Mouse (Mus musculus): Measurements from ENCODE around the gene Srcin1.
A peak's percentile ranks its signal among the peaks of the same experiment; 100 is the strongest.

The Srcin1 gene

GRCm38 (mm10) chr11:97579088-97579857, 3.3 kb upstream of the Srcin1 start:
- DNase-seq (ENCODE audit: low read depth, low spot score), result no peak

DNA sequence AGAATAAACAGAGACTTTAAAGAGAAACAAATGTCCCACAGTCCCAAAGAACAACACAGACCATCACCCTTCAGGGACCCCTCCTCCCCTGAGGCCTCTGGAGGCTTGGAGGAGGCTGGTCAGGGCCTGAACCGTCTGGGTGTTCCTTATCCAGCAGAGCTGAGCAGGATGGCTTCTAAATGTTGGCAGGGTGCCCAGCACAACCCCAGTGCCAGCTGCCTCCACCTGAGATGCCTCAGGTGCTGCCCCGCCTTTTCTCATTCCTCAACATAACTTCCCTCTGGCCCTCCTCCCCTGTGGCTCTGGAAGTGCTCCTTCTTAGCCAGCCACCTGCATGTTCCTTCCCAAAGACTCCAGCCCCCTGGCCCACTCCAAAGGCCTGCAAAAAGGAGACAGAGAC, 2.3 kb upstream of the Srcin1 start:
- no peak for DNase-seq (ENCODE audit: low read depth, low spot score)

DNA sequence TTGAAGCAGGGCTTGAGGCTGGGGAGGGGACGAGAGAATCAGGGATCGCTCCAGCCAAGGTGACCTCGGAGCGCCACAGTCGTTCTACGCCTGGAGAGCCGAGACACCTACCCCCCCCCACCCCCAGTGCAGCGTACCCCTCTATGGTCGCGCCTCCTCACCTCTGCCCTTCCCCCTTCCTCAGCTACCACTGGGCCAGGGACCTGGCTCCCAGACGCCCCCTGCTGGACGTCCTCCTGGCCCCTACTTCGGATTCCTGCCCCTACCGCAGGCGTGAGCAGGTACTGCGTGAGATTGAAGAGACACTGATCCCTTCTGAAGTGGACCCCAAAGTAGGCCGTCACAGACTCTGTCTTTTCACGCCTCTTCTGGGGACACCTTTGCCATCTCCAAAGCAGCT, 348 bp downstream of the Srcin1 start:
- peak; percentile 87 for DNase-seq (ENCODE audit: low read depth, low spot score)

DNA sequence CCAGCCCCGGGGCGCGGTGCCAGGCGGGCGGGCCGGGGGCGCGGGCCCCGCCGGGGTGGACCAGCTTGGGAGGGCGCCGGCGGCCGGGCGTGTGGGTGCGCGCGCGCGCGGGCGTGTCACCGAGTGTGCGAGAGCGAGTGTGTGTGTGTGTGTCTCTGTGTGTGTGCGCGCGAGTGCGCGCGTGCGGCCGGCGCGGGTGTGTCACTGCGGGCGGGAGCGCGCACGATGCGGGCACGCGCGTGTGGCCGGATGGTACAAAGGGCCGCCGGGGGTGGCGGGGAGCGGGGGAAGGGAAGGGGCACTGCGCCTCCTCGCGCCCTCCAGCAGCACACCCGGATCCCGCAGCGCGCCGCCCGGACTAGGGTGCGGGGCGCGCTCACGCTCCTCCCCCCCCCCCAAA, 911 bp downstream of the Srcin1 start:
- DNase-seq (ENCODE audit: low read depth, low spot score), result no peak

DNA sequence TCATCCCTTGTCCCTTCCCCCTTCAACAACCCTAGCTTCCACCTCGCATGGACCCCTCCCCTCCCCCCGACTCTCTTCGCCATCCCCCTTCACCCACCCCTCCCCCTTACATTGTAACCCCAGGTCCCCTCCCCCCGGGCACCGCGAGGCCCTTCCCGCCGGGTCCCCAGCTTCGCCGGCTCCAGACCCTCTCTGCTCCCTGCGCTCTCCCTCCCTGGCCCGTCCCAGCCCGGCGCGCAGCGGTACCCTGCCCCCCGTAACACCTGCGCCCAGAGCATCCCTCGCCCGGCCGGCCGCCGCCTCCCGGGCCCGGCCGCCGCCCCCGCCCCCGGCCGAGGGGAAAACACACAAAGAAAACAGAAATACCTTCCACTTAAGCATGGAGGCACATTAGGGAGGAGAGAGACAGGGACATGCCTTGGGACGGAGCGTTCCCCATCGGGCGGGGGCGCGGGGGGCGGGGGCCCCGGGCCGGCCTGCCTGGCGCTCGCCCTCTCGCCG, 1.4 kb downstream of the Srcin1 start:
- no peak for DNase-seq (ENCODE audit: low read depth, low spot score)

GRCm38 (mm10) chr11:97573891-97574550, 2.0 kb downstream of the Srcin1 start:
- DNase-seq (ENCODE audit: low read depth, low spot score), result no peak

DNA sequence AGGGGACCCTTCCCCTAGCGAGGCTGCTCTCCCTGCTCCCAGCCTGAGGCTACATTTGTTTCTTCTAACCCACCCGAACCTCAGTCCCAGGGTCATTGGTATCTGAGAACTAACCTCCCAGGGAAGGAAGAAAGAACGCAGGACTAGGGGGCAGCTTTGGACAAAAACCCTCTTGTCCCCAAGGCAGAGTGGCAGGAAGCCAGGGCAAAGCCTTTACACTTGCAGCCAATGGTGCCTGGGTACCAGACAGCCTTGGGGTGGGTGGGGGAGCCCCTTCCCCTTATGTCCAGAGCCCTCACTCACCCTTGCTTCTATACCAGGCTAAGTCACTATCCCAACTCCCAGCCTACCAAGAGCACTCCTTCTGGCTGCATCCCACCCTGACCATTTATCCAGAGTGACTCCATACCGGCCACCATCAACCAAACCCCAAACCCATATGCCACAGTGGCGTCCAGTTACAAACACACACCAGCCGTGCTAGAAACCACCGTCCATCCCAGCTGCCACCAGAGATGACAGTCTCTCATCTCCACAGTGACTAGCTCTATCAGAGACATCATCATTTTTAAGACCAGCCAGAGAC, 3.0 kb downstream of the Srcin1 start:
- DNase-seq (ENCODE audit: low read depth, low spot score), result no peak

- DNase-seq (ENCODE audit: low read depth, low spot score), result no peak
Observed at GRCm38 (mm10) chr11:97572089-97572345, 4.0 kb downstream of the Srcin1 start.

- no peak for DNase-seq (ENCODE audit: low read depth, low spot score)
Observed at GRCm38 (mm10) chr11:97571266-97572088, 4.5 kb downstream of the Srcin1 start.

DNA sequence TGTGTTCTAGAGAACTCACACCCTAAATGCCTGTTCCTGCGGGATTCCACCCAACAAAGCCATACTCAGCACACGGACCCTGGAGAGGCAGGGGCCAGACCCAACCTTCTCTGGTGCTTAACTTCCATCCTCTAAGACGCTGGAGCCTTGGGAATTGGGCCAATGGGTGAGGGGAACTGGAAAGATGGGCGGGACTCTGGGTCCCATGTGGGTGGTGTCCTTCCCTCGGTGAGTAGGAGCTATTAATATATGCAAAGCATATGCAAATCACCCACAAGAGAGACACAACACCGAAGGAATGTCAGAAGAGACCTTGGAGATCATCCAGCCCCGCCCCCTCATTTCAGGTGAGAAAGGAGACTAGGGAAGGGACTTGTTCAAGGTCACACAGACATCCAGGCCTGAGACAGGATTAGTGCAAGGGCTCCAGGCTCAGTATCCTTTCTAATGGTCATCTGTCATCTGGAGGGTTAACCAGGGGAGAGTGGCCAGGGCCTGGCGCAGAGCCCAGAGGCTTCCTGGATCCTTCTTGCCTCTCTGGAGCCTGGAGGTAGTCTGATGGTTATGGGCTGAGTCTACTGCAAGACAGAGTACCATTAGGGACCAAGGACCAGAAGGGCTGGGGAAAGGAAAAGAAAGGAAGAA, 5.4 kb downstream of the Srcin1 start:
- DNase-seq (ENCODE audit: low read depth, low spot score), result no peak

DNA sequence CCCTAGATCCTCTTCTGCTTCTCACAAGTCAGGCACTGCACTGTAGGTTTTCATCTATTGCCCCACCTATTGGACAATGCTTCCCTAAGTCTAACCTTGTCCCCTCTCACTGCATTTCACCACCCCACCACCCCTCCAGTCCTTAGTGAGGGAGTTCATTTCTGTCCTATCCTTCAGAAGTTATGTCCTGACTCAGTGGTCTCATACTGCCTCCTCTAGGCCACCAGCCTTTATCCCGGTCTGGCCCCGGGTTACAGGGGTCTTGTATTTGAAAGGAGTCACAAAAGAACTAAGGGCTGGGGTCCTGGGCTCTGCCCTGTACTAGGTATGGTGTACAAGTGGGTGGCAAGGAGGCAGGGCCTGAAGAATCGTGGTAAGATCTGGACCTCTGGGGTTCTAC, 6.2 kb downstream of the Srcin1 start:
- DNase-seq (ENCODE audit: low read depth, low spot score), result no peak

DNA sequence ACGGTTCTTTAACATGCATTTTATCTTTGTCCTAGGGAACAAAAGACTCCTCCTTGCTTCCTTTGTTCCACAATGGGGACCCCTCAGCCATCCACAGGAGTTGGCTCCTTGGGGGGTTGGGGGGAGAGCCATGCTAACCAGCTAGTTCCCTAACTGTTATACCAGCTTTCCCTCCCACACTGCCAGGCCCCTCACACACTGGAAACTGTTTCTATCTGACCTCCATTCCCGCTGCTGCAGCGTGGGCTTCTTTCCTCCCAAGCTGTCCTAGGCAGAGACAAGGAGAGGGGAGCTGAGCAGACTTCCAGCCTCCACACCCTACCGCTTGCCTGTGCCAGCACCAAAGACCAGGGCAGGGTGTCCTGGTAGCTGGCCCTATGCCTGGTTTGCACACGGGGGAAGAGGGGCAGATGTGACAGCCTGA, 6.7 kb downstream of the Srcin1 start:
- no peak for DNase-seq (ENCODE audit: low read depth, low spot score)

- peak; percentile 87 for DNase-seq (ENCODE audit: low read depth, low spot score)
Observed at GRCm38 (mm10) chr11:97568729-97569128, 7.3 kb downstream of the Srcin1 start.

GRCm38 (mm10) chr11:97567480-97567879, 8.5 kb downstream of the Srcin1 start:
- no peak for DNase-seq (ENCODE audit: low read depth, low spot score)

DNA sequence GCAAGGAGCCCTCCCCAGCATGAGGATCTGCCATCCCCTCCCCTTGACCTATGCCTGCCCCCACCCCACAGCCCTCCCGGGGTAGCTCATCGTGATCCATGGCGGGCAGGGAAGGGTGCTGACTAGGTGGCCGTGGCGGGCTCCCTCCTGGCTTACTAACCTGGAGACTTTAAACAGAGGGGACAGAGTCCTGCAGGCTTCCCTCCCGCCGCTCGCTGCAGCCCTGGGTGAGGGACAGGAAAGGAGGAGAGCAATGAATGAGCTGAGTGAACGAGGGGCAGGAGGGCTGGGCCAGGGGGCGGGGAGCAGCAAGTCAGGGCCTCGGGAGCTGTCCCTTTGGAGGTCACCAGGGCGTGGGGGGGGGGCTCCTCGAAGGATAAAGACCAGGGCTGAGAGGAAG, 9.4 kb downstream of the Srcin1 start:
- DNase-seq (ENCODE audit: low read depth, low spot score), result no peak

GRCm38 (mm10) chr11:97563730-97564129, 12.3 kb downstream of the Srcin1 start:
- no peak for DNase-seq (ENCODE audit: low read depth, low spot score)

DNA sequence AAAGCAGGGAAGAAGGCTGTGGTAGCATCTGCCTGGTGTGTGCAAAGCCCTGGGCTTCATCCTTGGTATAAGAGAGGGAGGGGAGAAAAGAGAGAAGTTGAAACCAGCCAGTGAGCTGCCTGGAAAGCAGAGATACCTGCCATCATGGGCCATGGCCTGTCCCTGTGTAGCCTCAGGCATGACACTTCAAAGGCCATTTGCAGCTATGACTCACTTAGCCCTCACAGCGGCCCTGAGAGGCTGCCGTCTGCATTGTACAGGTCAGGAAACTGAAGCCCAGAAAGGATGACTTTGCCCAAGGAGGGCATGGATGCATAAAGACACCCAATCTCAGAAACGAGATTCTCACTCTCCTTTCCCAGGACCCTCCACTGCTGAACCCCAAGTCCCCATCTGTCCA, 13.4 kb downstream of the Srcin1 start:
- DNase-seq (ENCODE audit: low read depth, low spot score), result no peak

DNA sequence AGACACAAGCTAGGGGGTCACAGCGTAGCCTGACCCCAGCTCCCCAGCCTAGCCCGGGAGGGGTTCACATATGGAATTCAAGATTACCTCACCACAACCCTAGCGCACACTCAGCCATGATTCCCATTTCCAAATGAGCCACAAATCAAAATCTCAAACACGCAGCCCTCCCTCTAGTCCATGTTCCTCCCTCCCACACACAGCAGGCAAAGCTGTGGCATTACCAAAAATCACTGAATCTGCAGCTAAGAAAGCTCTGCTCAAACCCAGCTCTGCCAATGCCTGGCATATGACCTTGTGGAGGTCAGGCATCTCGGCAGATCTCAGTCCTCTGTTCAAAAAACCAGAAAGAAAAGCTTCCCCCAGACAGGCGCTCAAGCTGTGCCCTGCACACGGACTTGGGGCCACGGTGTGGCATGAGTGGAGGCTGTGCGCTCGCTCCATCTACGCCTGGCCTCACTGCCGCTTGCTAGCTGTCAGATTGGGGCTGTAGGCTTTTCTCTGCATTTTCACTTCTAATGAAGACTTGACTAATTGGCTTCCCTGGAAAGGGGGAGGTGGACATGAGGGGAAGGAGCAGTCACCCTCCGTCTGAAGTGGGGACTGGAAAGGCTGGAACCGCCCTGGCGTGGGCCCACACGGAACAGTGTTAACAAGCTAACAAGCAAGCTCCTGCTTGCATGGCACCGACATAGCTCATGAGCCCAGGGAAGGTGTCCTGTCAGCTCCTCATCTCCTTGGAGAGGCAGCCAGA, 15.6 kb downstream of the Srcin1 start:
- no peak for DNase-seq (ENCODE audit: low read depth, low spot score)

DNA sequence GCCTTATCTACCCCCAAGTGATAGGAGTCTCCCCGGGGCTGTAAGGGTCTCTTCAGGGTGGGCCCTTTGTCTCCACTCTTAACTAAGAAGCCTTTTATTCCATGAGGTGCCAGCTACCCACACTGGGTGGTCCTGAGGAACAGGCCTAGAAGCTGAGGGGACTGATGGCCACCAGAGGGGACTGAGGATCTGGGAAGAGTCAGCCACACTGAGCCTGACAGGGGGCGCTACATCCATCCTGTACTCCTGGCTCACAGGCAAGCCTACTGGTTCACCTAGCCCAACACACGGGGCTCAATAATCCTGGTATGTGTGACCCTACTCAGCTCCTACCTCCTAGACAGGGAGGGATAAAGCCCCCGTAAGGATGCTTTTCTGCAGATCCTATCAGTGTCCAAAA, 16.4 kb downstream of the Srcin1 start:
- no peak for DNase-seq (ENCODE audit: low read depth, low spot score)

- no peak for DNase-seq (ENCODE audit: low read depth, low spot score)
Observed at GRCm38 (mm10) chr11:97557885-97558284, 18.1 kb downstream of the Srcin1 start.
